Mouse (Mus musculus): ENCODE data around the gene Cebpa. TPM values are rescaled to one million over a fixed set of nuclear protein-coding genes. Genes with fewer than 3 reads are reported as not detected.

Gene Cebpa
- polyA plus RNA-seq, 1 experiment from 2014 or later, result 1.1 TPM

GRCm38 (mm10) chr7:35122401-35123320 lies 3.6 kb downstream of the Cebpa start:
- peaks cover 45% of the 10 kb centered on the region for H3K27me3 ChIP-seq
- ATAC-seq (ENCODE audit: low FRiP score, low read depth), result no peak
- 69% methylated on average over 10 of the region's 10 CpGs for WGBS

GRCm38 (mm10) chr7:35123431-35123953 lies 4.4 kb downstream of the Cebpa start:
- Histone ChIP-seq H3K4me3 (no peak overlapping the region), H3K4me2 (no peak overlapping the region), H3K36me3 (no peaks in the 10 kb centered on the region), H3K27ac (replicated peaks) (no peak overlapping the region), H3K9me3 (no peaks in the 10 kb centered on the region), H3K4me1 (replicated peaks) (peaks cover 24% of the 10 kb centered on the region), H3K9ac (no peak overlapping the region), H3K27me3 (peaks cover 38% of the 10 kb centered on the region)
- ATAC-seq (ENCODE audit: low FRiP score, low read depth), result no peak
- WGBS, result 47% methylated on average over 10 of the region's 10 CpGs

More at GRCm38 (mm10) chr7:35122401-35123320, 3.6 kb downstream of the Cebpa start:
- Histone ChIP-seq H3K4me2 (no peak overlapping the region), H3K9me3 (no peaks in the 10 kb centered on the region), H3K27ac (replicated peaks) (no peak overlapping the region), H3K9ac (no peak overlapping the region), H3K4me3 (no peak overlapping the region), H3K4me1 (replicated peaks) (peaks cover 32% of the 10 kb centered on the region), H3K36me3 (no peaks in the 10 kb centered on the region)

- no peak overlapping the region for H3K4me2 ChIP-seq
- H3K4me3 ChIP-seq, result no peak overlapping the region
- H3K27ac ChIP-seq (replicated peaks), result no peak overlapping the region
- H3K27me3 ChIP-seq, result peaks cover 42% of the 10 kb centered on the region
- 46% methylated on average over 5 of the region's 5 CpGs for WGBS
- H3K9me3 ChIP-seq, result no peaks in the 10 kb centered on the region
- H3K9ac ChIP-seq, result no peak overlapping the region
- no peaks in the 10 kb centered on the region for H3K36me3 ChIP-seq
- ATAC-seq (ENCODE audit: low FRiP score, low read depth), result no peak
- H3K4me1 ChIP-seq (replicated peaks), result peaks cover 18% of the 10 kb centered on the region
Observed at GRCm38 (mm10) chr7:35124216-35124615, 5.1 kb downstream of the Cebpa start.

DNA sequence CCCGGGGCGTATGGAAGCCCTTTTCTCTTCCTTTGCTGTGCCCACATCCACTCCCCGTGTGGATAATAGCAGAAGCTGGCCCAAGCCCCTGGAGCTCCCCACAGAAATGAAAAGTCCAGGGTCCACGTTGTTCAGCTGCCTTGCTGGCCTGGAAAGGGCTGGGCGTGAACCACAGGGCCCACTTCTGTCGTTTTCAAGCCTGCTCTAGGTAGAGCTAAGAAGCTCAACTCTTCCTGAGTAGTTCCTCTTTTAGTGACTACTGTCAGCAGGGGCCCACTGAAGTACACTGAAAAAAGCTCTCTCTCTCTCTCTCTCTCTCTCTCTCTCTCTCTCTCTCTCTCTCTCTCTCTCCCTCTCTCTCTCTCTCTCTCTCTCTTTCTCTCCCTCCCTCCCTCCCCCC lies 5.7 kb downstream of the Cebpa start:
- 62% methylated on average over 6 of the region's 6 CpGs for WGBS
- Histone ChIP-seq H3K9ac (no peak overlapping the region), H3K4me3 (no peak overlapping the region), H3K4me2 (no peak overlapping the region), H3K9me3 (no peaks in the 10 kb centered on the region), H3K27me3 (peaks cover 37% of the 10 kb centered on the region), H3K36me3 (no peaks in the 10 kb centered on the region), H3K27ac (replicated peaks) (no peak overlapping the region), H3K4me1 (replicated peaks) (peaks cover 13% of the 10 kb centered on the region)
- no peak for ATAC-seq (ENCODE audit: low FRiP score, low read depth)

DNA sequence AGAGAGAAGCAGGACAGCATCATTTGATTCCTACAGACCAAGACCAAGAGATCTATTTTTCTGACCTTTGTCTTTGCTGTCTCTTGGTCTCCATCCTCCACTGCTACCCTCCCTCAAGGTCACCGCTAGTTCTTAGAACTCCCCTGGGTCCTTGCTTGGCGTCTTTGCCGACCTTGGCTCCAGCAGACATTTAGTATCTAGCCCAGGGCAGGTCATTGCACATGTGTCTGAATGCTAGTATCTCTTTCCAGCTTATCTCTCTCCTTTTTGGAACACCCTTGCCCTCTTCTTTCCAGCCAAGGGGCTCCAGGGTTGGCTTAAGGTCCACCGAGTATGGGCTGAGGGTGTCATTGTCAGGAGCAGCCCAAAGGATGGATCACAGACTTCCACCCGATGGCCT lies 6.9 kb downstream of the Cebpa start:
- WGBS, result 78% methylated on average over 5 of the region's 5 CpGs
- H3K9ac ChIP-seq, result no peak overlapping the region
- 0 out of 2 replicates have a peak, but pooled peaks cover 4% of the 10 kb centered on the region for H3K4me1 ChIP-seq (replicated peaks)
- no peaks in the 10 kb centered on the region for H3K36me3 ChIP-seq
- H3K4me2 ChIP-seq, result no peak overlapping the region
- no peaks in the 10 kb centered on the region for H3K9me3 ChIP-seq
- H3K4me3 ChIP-seq, result no peak overlapping the region
- peaks cover 26% of the 10 kb centered on the region for H3K27me3 ChIP-seq
- ATAC-seq (ENCODE audit: low FRiP score, low read depth), result no peak
- H3K27ac ChIP-seq (replicated peaks), result no peak overlapping the region

GRCm38 (mm10) chr7:35127001-35127400 lies 7.9 kb downstream of the Cebpa start:
- H3K4me1 ChIP-seq (replicated peaks), result 0 out of 2 replicates have a peak, but pooled peaks cover 4% of the 10 kb centered on the region
- no peak overlapping the region for H3K4me3 ChIP-seq
- 57% methylated on average over 10 of the region's 10 CpGs for WGBS
- H3K27me3 ChIP-seq, result peaks cover 17% of the 10 kb centered on the region
- H3K9me3 ChIP-seq, result no peaks in the 10 kb centered on the region
- no peak overlapping the region for H3K9ac ChIP-seq
- H3K4me2 ChIP-seq, result no peak overlapping the region
- ATAC-seq (ENCODE audit: low FRiP score, low read depth), result no peak
- H3K27ac ChIP-seq (replicated peaks), result no peak overlapping the region
- no peaks in the 10 kb centered on the region for H3K36me3 ChIP-seq

DNA sequence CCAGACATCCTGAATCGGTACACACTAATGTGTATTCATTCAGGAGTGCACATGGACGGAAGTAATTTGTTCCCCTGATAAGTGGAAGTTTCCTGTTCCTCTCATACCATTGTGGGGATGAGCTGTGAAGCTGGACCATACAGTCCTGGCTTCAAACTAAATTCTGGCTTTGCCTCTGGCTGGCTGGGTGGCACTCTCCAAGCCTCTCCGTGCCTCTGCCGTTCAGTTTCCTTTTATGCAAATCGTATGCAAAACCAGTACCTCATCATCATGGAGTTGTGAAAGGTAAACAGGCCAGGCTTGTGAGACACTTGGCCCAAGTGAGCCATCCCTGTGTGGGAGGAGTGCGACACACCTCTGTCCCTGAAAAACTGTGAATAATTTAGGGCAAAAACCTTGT lies 8.6 kb downstream of the Cebpa start:
- 50% methylated on average over 6 of the region's 6 CpGs for WGBS

DNA sequence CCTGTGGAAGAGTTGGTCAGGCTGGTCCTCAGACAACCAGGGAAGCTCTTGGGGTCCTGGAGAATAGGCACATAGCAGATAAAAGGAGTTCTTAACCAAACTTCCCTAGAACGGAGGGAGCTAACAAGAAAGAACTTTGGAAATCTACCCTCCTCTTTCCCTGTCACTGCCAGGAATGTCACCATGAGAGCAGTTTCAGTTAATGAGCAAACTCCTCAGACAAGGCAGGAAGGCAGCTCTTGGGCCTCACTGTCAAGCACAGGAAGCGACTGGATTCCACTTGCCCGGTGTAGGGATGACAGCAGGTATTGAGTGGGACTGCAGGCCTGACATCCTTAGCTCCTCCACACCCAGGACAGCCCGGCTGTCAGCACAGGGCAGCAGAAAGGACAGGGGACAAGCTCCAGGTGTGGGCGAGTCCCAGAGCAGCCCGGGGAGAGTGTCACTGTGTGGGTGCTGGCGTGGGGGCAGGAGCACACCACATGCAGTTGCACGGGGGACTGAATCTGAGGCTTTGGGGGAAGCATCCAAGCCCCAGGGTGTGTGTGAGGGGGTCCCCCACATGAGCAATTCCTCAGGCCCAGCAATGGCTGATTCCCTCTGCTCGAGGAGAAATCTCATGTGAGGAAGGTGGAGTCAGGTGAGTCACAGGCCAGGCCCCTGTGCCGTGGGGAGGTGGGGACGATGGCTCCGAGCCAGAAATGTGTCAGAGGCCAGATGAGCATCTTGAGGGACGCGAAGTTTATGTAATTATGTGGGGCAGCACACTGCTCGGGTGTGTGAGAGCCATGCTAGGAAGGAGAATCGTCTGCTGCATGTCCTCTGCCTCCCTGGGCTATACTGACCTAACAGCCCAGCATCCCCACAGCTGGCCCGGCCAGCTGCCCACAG lies 9.8 kb downstream of the Cebpa start:
- Histone ChIP-seq H3K4me3 (no peak overlapping the region), H3K27me3 (peaks cover 10% of the 10 kb centered on the region), H3K9ac (no peak overlapping the region), H3K9me3 (no peaks in the 10 kb centered on the region), H3K4me1 (replicated peaks) (no peaks in the 10 kb centered on the region), H3K4me2 (no peak overlapping the region), H3K27ac (replicated peaks) (no peak overlapping the region), H3K36me3 (no peaks in the 10 kb centered on the region)
- ATAC-seq (ENCODE audit: low FRiP score, low read depth), result no peak; the same call in 1 of the 2 replicates
- WGBS, result 62% methylated on average over 17 of the region's 17 CpGs

More for the DNA sequence above, 8.6 kb downstream of the Cebpa start:
- Histone ChIP-seq H3K27me3 (peaks cover 11% of the 10 kb centered on the region), H3K27ac (replicated peaks) (no peak overlapping the region), H3K36me3 (no peaks in the 10 kb centered on the region), H3K9ac (no peak overlapping the region), H3K4me1 (replicated peaks) (0 out of 2 replicates have a peak, but pooled peaks cover 4% of the 10 kb centered on the region), H3K9me3 (no peaks in the 10 kb centered on the region), H3K4me3 (no peak overlapping the region), H3K4me2 (no peak overlapping the region)
- no peak for ATAC-seq (ENCODE audit: low FRiP score, low read depth)

DNA sequence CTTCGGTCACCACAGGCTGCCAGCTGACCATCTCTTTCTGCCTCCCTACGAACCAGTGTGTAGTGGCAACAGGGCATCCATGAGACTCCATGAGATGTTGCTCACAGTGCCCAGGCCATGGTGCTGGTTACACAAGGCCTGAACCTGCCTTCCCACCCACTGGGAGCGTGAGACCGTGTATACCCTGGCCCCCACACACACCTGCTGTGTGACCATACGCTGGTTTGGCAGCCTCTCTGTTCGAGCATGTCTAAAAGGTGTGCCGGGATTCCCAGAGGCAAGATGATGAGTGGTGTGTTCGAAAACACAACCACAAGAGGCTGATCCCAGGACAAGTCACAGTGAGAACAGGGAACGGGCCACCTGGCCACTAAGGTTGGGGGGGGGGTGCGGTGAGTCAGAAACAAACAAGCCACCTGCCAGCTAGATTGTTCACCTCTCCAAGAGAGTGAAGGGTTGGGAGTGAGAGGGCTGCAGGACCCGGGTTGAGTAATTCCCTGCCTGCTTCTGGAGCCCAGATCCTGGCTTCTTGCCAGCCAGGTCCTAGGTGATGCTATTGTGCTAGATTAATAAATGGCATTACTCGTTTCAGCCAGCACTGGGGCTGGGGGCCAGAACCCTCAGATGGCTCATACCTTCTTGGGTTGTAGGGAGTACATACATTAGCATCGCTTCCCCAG lies 11.1 kb downstream of the Cebpa start:
- Histone ChIP-seq H3K4me1 (replicated peaks) (no peaks in the 10 kb centered on the region), H3K27ac (replicated peaks) (no peak overlapping the region), H3K36me3 (no peaks in the 10 kb centered on the region), H3K9me3 (no peaks in the 10 kb centered on the region), H3K4me3 (no peak overlapping the region), H3K4me2 (no peak overlapping the region), H3K9ac (no peak overlapping the region), H3K27me3 (peaks cover 10% of the 10 kb centered on the region)
- no peak; the same call in 1 of the 2 replicates for ATAC-seq (ENCODE audit: low FRiP score, low read depth)
- WGBS, result 81% methylated on average over 13 of the region's 13 CpGs

DNA sequence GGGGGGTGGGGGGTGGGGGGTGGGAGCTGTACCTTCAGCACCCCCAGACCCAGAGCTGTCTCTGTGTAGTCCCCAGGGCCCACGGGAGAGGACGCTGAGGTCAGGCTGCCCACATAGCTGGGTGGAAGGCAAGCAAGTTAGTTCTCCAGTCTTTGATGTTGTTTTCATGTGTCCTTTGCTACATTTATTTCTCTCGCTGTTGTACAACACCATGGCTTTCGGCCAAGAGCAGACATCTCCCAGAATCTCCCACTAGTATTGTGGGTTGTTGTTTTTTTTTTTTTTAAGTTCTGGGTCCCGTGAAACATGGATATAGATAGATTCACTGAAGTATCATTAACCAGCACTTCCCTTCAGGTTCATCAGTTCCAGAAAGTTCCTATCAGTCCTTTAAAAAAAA lies 11.8 kb downstream of the Cebpa start:
- ATAC-seq (ENCODE audit: low FRiP score, low read depth), result no peak
- no peak overlapping the region for H3K9ac ChIP-seq
- H3K9me3 ChIP-seq, result no peaks in the 10 kb centered on the region
- no peaks in the 10 kb centered on the region for H3K4me1 ChIP-seq (replicated peaks)
- no peak overlapping the region for H3K4me3 ChIP-seq
- no peaks in the 10 kb centered on the region for H3K36me3 ChIP-seq
- H3K27ac ChIP-seq (replicated peaks), result no peak overlapping the region
- H3K27me3 ChIP-seq, result peaks cover 10% of the 10 kb centered on the region
- no peak overlapping the region for H3K4me2 ChIP-seq
- WGBS, result 92% methylated on average over 5 of the region's 5 CpGs

DNA sequence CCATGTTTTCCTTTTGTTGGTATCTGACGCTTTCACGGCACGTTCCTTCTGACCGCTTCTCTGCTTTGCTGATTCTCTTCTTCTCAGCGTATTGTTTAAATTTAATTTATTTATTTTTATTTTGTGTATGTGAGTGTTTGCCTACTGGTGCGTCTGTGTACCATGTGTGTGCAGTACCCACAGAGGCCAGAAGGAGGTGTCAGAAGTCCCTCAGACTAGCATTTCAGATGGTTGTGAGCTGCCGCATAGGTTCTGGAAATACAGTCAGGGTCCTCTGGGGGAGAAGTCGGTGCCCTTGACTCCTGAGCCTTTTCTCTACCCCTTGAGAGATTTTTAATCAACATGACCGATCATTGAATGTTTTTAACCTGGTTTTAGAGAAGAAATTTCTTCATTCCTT lies 12.5 kb downstream of the Cebpa start:
- Histone ChIP-seq H3K27me3 (peaks cover 10% of the 10 kb centered on the region), H3K4me1 (replicated peaks) (no peaks in the 10 kb centered on the region), H3K4me2 (no peak overlapping the region), H3K36me3 (no peaks in the 10 kb centered on the region), H3K4me3 (no peak overlapping the region), H3K9ac (no peak overlapping the region), H3K9me3 (no peaks in the 10 kb centered on the region), H3K27ac (replicated peaks) (no peak overlapping the region)
- 96% methylated on average over 9 of the region's 9 CpGs for WGBS
- ATAC-seq (ENCODE audit: low FRiP score, low read depth), result no peak
